Mouse (Mus musculus): ENCODE measurements around the gene Yipf3. TPM values are rescaled to one million over a fixed set of nuclear protein-coding genes. Genes with fewer than 3 reads are reported as not detected.

Gene Yipf3
- polyA plus RNA-seq, 1 experiment, result 292 TPM

DNA sequence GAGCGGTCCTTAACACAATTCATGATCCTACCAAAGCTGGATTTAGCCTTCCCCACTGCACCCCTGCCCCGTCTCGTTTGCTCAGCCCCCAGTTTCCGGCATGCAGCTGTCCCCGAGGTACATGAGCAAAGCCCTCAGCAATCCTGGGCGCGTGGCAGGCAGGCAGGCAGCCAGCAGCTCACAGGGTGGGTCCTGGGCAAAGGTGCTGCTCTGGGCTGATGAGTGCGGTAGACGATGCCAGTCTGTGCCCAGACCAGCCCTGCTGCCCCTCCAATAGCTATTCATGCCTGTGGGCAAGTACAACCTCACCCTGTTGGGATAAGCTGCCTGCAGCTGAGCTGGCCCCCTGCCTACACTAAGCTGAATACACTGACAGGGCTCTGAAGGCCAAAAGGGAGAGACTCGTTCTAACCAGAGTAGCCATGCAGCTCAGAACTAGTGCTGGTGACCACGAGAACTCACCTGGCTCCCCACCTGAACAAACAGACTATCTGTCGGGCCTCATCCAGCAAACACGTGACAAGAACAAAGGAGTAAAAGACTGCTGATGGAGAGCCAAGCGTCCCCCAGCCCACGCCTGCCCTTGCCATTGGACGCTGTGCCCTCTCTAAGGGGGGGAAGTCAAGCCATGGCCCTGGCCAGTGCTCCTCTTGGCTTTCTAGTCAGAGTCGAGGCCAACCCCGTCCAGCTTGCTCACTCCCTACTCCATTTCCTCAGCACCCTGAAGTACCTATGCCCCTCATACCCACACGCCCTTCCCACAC lies 22.1 kb downstream of the Yipf3 start:
- Histone ChIP-seq H3K27ac (ENCODE audit: control insufficient read depth, insufficient read depth, low read length) (no peak overlapping the region), H3K36me3 (ENCODE audit: control insufficient read depth, insufficient read depth, low read length) (peaks cover 5% of the 10 kb centered on the region; the same call in 1 of the 2 replicates), H3K4me1 (replicated peaks; ENCODE audit: control insufficient read depth, insufficient read depth, low read length) (no peaks in the 10 kb centered on the region), H3K27me3 (ENCODE audit: control insufficient read depth, insufficient read depth, low read length) (no peaks in the 10 kb centered on the region), H3K4me3 (ENCODE audit: control insufficient read depth, insufficient read depth, low read length) (no peak overlapping the region)
- WGBS, result 93% methylated on average over 19 of the region's 19 CpGs
- DNase-seq, result no peak
- TF ChIP-seq CTCF (IDR thresholded peaks at IDR 0.05; ENCODE audit: borderline replicate concordance, control insufficient read depth, extremely low read depth, insufficient read depth, low read length, poor library complexity) (no peak), POLR2A (IDR thresholded peaks at IDR 0.05; ENCODE audit: control insufficient read depth, extremely low read depth, insufficient read depth, low read length, poor library complexity) (no peak)

DNA sequence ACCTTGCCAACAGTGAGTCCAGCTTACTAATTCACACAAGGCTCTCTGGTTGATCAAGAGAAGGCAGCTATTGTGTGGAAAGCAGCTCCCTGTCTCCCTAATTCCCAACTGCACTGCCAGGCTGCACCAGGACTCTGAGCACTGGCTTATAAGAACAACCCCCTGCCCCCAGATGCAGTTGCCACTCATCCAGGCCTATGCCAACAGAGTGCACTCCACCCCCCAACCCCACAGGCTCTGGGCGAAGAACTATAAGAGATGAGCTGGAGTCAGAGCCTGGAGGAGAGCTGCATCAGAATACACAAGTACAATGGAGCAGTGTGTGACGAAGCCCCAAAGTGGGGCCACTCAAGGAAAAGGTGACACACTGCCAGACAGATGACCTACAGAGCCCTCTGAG lies 24.2 kb downstream of the Yipf3 start:
- TF ChIP-seq POLR2A (IDR thresholded peaks at IDR 0.05; ENCODE audit: control insufficient read depth, extremely low read depth, insufficient read depth, low read length, poor library complexity), result no peak
- TF ChIP-seq CTCF (IDR thresholded peaks at IDR 0.05; ENCODE audit: borderline replicate concordance, control insufficient read depth, extremely low read depth, insufficient read depth, low read length, poor library complexity), result no peak
- H3K4me1 ChIP-seq (replicated peaks; ENCODE audit: control insufficient read depth, insufficient read depth, low read length), result no peaks in the 10 kb centered on the region
- no peak for DNase-seq
- no peak overlapping the region for H3K4me3 ChIP-seq (ENCODE audit: control insufficient read depth, insufficient read depth, low read length)
- 97% methylated on average over 2 of the region's 2 CpGs for WGBS
- H3K36me3 ChIP-seq (ENCODE audit: control insufficient read depth, insufficient read depth, low read length), result peaks cover 5% of the 10 kb centered on the region; the same call in 1 of the 2 replicates
- H3K27ac ChIP-seq (ENCODE audit: control insufficient read depth, insufficient read depth, low read length), result no peak overlapping the region
- no peaks in the 10 kb centered on the region for H3K27me3 ChIP-seq (ENCODE audit: control insufficient read depth, insufficient read depth, low read length)

DNA sequence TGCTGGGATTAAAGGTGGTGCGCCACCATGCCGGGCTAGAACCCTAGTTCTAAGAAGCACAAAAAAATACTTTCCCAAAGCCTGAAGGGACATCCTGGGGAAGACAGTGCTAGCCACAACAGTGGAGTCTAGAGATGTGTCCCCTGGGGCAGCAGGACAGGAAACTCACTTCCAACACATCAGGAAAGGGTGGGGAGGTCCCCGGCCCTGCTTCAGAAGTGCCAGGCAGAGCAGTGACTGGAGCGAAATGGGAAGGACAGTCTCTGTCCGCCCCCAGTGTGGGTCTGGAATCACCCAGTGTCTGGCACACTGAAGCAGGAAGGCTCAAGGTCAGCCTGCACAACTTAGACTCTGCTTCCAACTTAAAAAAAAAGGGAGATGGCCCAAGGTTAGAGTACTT lies 24.8 kb downstream of the Yipf3 start:
- H3K4me3 ChIP-seq (ENCODE audit: control insufficient read depth, insufficient read depth, low read length), result no peak overlapping the region
- H3K27me3 ChIP-seq (ENCODE audit: control insufficient read depth, insufficient read depth, low read length), result no peaks in the 10 kb centered on the region
- TF ChIP-seq CTCF (IDR thresholded peaks at IDR 0.05; ENCODE audit: borderline replicate concordance, control insufficient read depth, extremely low read depth, insufficient read depth, low read length, poor library complexity) (no peak), POLR2A (IDR thresholded peaks at IDR 0.05; ENCODE audit: control insufficient read depth, extremely low read depth, insufficient read depth, low read length, poor library complexity) (no peak)
- 96% methylated on average over 5 of the region's 5 CpGs for WGBS
- no peak overlapping the region for H3K27ac ChIP-seq (ENCODE audit: control insufficient read depth, insufficient read depth, low read length)
- DNase-seq, result no peak
- no peaks in the 10 kb centered on the region for H3K4me1 ChIP-seq (replicated peaks; ENCODE audit: control insufficient read depth, insufficient read depth, low read length)
- H3K36me3 ChIP-seq (ENCODE audit: control insufficient read depth, insufficient read depth, low read length), result peaks cover 5% of the 10 kb centered on the region; the same call in 1 of the 2 replicates

DNA sequence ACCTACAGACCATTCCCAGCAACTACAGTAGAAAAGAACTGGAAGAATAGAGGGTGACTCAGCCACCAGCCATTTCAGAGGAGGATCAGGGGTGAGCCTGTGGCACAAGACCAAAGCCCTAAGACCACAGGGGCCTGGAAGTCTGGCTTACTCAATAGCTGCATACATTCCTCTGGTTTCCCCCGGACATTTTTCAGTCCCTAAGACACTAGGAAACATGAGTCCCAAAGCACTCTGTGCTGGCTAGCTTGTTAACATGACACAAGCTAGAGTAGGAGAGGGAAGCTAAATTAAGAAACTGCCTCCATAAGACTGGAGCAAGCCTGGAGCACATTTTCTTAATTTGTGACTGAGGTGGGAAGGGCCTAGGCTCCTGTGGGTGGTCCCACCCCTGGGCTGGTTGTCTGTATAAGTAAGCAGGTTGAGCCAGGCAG lies 25.9 kb downstream of the Yipf3 start:
- no peak for TF ChIP-seq CTCF (IDR thresholded peaks at IDR 0.05; ENCODE audit: borderline replicate concordance, control insufficient read depth, extremely low read depth, insufficient read depth, low read length, poor library complexity)
- TF ChIP-seq POLR2A (IDR thresholded peaks at IDR 0.05; ENCODE audit: control insufficient read depth, extremely low read depth, insufficient read depth, low read length, poor library complexity), result no peak
- no peak overlapping the region for H3K27ac ChIP-seq (ENCODE audit: control insufficient read depth, insufficient read depth, low read length)

DNA sequence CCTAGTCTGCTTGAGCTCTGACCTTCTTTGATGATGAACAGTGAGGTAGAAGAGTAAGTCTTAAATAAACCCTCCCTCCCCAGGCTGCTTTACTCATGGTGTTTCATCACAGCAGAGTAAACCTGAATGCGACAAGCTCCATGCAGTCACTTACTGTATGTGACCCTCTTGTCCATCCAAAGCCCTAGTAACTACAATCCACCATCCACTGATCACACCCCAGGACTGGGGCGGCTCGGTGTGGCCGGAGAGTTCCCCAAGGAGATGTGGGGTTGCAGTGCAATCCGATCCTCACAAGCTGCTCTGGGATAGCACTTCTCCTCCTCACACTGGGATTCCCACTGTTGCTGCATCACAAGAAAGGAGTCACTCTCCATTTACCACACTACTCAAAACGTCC lies 26.6 kb downstream of the Yipf3 start:
- Histone ChIP-seq H3K4me1 (replicated peaks; ENCODE audit: control insufficient read depth, insufficient read depth, low read length) (no peaks in the 10 kb centered on the region), H3K27me3 (ENCODE audit: control insufficient read depth, insufficient read depth, low read length) (no peaks in the 10 kb centered on the region), H3K36me3 (ENCODE audit: control insufficient read depth, insufficient read depth, low read length) (peaks cover 12% of the 10 kb centered on the region; the same call in 1 of the 2 replicates), H3K4me3 (ENCODE audit: control insufficient read depth, insufficient read depth, low read length) (no peak overlapping the region), H3K27ac (ENCODE audit: control insufficient read depth, insufficient read depth, low read length) (no peak overlapping the region)
- WGBS, result 90% methylated on average over 6 of the region's 6 CpGs
- TF ChIP-seq CTCF (IDR thresholded peaks at IDR 0.05; ENCODE audit: borderline replicate concordance, control insufficient read depth, extremely low read depth, insufficient read depth, low read length, poor library complexity) (no peak), POLR2A (IDR thresholded peaks at IDR 0.05; ENCODE audit: control insufficient read depth, extremely low read depth, insufficient read depth, low read length, poor library complexity) (no peak)
- DNase-seq, result no peak

More for the DNA sequence above, 25.9 kb downstream of the Yipf3 start:
- WGBS, result 97% methylated on average over 1 of the region's 1 CpGs
- Histone ChIP-seq H3K36me3 (ENCODE audit: control insufficient read depth, insufficient read depth, low read length) (peaks cover 8% of the 10 kb centered on the region; the same call in 1 of the 2 replicates), H3K4me1 (replicated peaks; ENCODE audit: control insufficient read depth, insufficient read depth, low read length) (no peaks in the 10 kb centered on the region), H3K27me3 (ENCODE audit: control insufficient read depth, insufficient read depth, low read length) (no peaks in the 10 kb centered on the region), H3K4me3 (ENCODE audit: control insufficient read depth, insufficient read depth, low read length) (no peak overlapping the region)
- DNase-seq, result no peak

DNA sequence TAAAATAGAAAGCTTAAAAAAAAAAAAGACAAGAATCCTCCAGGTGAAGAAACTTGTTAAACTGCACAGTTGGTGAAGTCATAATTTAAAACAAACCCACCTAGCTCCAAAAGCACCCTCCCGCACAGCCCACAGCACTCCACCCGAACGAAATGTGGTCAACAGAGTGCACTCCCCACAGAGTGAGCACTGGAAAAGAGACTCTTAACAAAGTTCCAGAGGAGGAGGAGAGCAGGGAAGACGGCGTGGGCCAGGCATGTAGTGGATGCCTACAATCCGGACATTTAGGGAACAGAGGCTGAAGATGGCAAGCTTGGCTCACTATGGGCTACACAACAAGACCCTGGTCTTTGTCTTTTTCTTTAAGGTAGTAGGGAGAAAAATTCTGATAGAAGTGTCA lies 27.2 kb downstream of the Yipf3 start:
- no peak for DNase-seq
- Histone ChIP-seq H3K27me3 (ENCODE audit: control insufficient read depth, insufficient read depth, low read length) (no peaks in the 10 kb centered on the region), H3K36me3 (ENCODE audit: control insufficient read depth, insufficient read depth, low read length) (peaks cover 12% of the 10 kb centered on the region; the same call in 1 of the 2 replicates), H3K4me1 (replicated peaks; ENCODE audit: control insufficient read depth, insufficient read depth, low read length) (no peaks in the 10 kb centered on the region), H3K27ac (ENCODE audit: control insufficient read depth, insufficient read depth, low read length) (no peak overlapping the region), H3K4me3 (ENCODE audit: control insufficient read depth, insufficient read depth, low read length) (no peak overlapping the region)
- 96% methylated on average over 6 of the region's 6 CpGs for WGBS
- no peak for TF ChIP-seq POLR2A (IDR thresholded peaks at IDR 0.05; ENCODE audit: control insufficient read depth, extremely low read depth, insufficient read depth, low read length, poor library complexity)
- no peak for TF ChIP-seq CTCF (IDR thresholded peaks at IDR 0.05; ENCODE audit: borderline replicate concordance, control insufficient read depth, extremely low read depth, insufficient read depth, low read length, poor library complexity)
